Mouse (Mus musculus): ENCODE results near the gene G6pc3. TPM values are rescaled to one million over a fixed set of nuclear protein-coding genes. Genes with fewer than 3 reads are reported as not detected.

Gene G6pc3
- total RNA-seq, 4 experiments from 2014 or later, result 61.5 to 73.2 (median 63.8) TPM

DNA sequence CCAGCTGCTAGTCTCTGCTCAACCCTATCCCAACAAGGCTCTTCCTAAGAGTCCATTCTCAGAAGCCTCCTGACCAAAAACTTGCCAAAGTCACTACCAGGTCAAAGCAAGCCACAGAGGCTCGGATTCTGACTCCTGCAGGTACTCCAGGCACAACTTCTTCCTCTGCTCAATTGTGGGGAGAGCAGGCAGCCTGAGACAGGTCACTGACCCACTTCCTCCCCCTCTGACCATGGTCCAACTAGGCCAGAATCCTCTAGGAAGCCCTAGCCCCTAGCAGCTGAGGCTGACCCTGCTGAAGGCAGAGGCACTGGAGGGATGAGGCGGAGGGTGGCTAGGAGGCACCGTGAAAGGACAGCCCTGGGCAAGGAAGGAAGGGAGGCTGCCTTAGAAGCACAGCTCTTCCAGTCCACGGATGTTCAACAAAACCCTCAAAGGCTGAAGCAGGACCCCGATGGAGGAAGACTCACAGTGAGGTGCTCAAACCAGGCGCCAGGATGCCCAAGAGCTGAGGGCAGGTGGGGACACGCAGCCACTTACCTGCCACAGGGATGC is 28.5 kb downstream of the G6pc3 start:
- peak in 1 of 2 experiments; percentile 19 for DNase-seq (ENCODE audit: low spot score in 2 of 2)

DNA sequence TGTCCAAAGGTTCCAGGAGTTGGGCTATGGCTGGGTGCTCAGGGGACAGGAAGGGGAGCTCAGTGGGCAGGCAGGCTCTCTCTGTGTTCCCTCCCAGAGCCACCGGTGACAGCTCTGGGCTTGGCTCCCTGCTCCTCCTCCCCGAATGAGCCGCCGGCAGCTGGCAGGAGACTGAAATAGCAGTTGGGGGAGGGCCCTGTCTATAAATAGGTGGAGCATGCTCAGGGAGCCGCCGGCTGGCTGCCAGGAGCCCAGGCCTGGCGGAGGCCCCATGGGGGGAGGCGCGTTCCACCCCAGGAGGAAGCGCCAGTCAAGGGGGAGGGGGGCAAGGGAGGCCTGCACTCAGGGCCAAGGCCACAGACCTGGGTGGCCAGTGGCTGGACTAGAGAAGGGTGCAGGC is 29.4 kb downstream of the G6pc3 start:
- peak; percentile 97 to 98 for DNase-seq (ENCODE audit: low spot score in 2 of 2)

- peak in 1 of 2 experiments; percentile 41 for DNase-seq (ENCODE audit: low spot score in 2 of 2)
These were observed 30.0 kb downstream of the G6pc3 start for GRCm38 (mm10) chr11:102219247-102219993.

DNA sequence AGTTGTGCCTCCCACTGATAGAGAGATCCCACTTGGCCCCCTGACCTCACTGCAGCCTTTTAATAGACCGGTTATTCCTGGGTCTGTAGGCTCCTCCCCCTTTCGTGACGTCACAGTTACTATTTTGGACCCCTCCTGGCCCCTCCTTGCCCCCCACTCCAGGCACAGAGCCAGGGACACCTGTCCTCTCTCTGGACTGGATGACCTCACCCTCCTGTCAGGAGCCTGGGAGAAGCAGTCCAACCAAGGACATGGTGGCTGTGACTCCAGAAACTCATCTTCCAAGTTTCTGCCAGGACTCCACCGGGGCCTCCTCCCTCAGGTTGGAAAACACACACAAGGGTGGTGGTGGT is 30.6 kb downstream of the G6pc3 start:
- DNase-seq (ENCODE audit: low spot score in 2 of 2), result peak; percentile 82 to 90

DNA sequence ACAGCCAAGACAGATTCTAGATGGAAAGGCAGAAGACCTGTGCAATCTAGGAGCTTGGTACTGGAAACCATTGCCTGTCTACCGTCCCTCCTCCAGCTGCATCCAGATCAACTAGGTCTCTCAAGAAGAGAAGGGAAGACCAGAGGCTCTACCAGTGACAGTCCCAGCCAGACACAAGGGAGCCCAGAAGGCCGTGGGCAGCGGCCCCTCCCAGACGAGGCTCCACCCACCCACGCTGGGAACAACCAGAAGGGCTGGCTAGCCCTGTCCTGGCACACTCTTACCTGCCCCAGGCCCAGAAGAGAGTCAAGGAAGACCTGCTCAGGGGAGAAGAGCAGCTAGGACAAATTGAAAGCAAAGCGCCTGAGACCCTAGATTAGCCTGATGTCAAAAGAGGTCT is 31.0 kb downstream of the G6pc3 start:
- DNase-seq (ENCODE audit: low spot score in 2 of 2), result peak in 1 of 2 experiments; percentile 12

GRCm38 (mm10) chr11:102221243-102221953 is 32.0 kb downstream of the G6pc3 start:
- no peak for DNase-seq (ENCODE audit: low spot score in 2 of 2)

DNA sequence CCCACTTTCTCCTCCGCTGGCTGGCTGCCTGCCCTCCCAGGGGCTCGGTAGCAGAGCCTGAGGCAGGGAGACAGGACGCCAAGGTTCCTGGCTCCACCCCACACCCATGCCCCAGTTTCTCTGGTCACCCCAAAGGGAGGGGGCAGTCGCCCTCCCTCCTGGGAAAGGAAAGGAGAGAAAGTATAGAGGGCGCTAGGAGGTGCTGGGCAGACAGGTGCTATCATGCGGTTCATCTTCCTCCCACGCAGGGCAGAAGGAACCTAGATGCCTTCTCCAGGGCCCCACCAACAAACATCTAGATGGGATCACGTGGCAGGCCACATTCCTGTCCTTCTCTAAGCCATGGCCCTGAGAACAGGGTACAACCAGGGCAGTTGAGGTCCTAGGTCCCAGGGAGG is 32.5 kb downstream of the G6pc3 start:
- DNase-seq (ENCODE audit: low spot score in 2 of 2), result peak in 1 of 2 experiments; percentile 35

DNA sequence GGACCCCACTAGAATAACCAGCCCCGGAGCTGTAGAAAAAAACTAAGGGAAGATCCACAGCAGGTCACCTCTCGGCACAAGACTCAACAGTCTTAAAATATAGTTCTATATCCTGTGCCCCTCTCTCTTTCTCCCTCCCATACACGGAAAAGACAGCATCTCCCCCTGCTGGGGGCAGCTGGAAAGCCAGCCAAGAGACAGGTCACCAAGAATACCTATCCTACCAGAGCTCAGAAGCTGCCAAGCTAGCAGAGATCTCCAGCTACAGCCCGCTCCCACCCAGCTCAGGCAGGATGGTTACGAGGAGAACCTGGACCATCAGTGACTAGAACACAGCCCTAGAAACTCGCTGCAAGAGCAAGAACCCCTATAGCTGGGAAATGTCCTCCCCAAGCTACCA is 33.7 kb downstream of the G6pc3 start:
- DNase-seq (ENCODE audit: low spot score in 2 of 2), result no peak

DNA sequence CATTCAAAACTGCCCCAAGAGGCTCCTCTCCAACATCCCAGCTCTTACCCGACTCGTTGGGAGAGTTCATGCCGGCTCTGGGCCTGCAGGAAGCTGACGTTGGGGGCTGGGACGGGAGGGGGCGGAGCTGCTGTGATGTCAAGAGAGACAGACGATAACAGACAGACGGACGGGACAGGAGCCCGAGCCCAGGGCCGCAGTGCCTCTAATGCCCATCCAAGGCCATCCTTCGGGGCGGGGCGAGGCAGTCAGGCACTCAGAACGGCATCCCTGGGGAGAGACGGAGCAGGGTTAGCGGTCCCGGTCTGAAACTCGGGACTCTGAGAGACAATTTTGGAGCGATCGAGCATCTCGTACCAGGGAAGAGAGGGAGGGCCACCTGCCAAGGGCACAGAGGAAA is 35.3 kb downstream of the G6pc3 start:
- DNase-seq (ENCODE audit: low spot score in 2 of 2), result no peak

- no peak for DNase-seq (ENCODE audit: low spot score in 2 of 2)
These were observed 35.8 kb downstream of the G6pc3 start for GRCm38 (mm10) chr11:102225221-102225620.

DNA sequence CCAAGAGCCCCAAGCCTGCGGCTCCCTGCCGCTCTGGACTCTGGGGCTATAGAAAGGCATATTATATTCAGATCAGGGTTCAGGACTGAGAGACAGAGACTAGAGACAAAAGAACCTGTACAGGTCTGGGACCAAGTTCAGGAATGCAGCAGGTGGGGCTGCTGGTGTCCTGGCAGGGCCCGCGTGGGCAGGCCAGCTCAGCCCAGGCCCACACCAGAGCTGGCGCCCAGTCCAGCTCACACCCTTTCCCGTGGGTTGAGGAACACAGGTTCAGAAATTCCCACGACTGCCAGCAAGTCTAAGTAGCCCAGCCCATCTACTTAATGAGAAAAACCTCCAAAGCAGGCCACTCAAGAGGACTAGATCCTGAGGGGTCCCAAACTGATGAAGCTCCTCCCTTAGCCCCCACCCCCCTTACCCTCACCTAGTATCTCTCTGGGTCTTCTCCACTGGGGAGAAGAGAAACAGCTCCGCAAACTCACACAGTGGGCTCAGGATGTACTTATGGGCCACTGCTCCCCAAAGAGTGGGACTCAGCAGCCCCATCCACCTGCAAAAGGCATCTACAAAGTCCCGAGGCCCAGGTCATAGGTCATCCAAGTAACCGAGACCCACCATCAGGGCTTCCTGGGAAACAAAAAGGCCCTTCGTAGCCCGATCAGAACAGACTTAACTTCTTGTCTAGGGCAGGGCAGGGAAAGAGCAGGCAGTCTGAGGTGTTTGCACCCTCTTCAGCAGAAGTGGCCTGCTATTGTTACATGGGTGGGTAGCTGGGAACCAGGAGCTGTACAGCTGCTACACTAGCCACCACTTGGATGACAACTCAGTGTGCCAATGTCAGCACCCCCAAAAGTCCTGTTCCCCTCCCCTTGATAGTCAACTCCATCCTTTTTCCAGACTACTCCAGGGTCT is 36.9 kb downstream of the G6pc3 start:
- no peak for DNase-seq (ENCODE audit: low spot score in 2 of 2)

DNA sequence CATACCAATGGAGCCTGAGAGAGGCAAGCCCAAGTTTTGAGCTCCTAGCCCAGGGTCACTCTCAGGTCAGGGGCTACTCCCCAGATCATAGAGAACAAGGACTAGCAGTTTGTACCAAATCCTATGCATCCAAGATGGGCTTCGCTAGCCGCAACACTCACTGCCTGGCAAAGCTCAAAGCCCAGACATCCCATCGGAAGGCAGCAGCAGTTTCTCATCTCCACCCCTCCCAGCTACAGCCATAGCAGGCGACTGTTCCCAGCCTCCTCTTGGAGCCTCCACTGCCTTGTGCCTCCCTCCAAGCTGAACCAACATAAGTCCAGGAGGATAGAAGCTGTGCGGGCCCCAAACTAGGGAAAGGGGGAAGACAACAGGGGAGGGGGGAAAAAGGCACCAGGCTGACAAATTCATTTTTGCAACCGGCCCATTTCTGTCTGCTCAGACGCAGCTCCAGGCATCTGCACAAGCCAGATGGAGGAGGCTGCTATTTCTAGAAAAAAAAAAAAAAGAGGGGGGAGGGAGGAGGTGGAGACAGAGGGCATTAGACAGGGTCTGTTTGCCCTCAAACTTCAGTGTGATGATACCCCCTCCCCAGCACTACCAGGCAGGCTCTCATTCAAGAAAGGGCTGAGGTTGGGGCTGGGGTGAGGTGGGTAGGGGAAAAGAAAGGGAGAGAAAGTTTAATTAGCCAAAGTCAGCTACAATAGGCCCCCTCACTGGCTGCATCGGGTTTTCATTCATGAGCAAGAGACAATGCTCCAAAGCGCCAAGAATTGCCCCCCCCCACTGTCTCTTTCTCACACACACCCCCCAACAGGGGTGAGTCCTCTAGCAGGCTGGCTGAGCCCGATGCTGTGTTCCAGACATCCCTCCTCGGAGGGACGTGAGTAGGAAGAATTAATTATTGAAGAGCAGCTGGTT is 38.1 kb downstream of the G6pc3 start:
- no peak for DNase-seq (ENCODE audit: low spot score in 2 of 2)

- DNase-seq (ENCODE audit: low spot score in 2 of 2), result no peak
These were observed 38.7 kb downstream of the G6pc3 start for GRCm38 (mm10) chr11:102228191-102228545.

DNA sequence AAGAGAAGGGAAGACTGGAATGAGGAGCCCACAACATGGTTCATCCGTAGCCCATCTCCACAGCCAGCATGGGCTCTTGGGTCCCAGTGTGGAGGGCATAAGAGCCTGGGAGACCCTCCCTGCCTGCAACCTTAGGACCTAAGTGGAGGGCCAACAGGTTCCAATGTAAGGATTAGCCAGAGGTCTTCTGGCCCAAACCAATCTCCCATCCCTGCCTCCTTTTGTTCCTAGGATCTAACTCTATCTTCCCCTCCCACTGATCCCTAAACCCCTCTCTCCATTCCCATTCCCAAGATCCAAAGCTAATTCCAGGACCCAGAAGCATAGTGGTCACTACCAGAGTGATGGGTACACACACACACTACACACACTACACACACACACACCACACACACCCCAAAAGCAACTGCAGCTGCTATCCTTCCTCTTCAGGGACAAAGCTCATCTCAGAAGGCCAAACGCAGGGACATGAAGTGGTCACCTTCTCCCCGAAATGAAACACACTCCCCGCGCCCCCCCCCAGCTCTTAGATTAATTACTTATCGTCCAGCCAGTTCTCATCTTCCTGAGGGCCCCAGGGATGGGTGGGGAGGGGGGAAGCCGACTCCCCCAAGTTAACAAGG is 39.3 kb downstream of the G6pc3 start:
- DNase-seq (ENCODE audit: low spot score in 2 of 2), result no peak

GRCm38 (mm10) chr11:102229331-102229953 is 40.0 kb downstream of the G6pc3 start:
- DNase-seq (ENCODE audit: low spot score in 2 of 2), result peak in 1 of 2 experiments; percentile 24

- DNase-seq (ENCODE audit: low spot score in 2 of 2), result peak; percentile 96
These were observed 40.8 kb downstream of the G6pc3 start, which contains the start of gene Hdac5 for GRCm38 (mm10) chr11:102230006-102230741. Hdac5 (minus strand) TSS chr11:102230166.

DNA sequence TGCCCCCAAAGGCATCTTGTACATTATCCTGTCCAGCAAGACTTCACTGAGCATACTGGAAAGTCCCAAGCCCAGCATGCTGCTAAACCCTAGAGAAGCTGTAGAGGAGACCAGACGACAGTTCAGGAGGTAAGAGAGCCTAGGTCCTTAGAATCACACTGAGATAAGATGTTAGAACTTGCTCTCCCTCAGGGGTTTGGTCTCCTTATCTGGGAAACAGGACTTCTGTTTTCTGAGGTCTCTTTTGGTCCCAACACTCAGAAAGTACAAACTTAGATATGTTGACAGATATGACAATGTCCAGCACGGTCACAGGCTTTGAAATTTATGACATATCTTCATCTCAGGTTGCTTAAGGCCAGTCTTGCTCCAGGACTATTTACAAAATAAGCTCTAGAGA is 46.6 kb downstream of the G6pc3 start:
- DNase-seq (ENCODE audit: low spot score in 2 of 2), result no peak

DNA sequence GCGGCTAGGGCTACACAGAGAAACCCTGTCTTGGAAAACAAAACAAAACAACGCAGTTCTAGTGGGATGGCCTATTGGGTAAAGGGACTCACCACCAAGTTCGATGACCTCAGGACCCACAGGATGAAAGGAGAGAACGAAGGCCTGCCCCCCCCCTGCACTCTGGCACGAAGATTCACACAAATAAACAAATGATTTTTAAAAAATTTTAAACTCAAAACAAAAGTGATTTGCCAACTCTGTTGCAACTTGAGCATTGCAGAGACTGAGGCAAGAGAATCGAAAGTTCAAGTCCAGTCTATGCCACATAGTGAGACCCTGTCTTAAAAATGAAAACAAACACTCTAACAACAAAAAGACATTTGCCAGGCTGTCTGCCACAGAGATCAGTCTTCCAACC is 51.2 kb downstream of the G6pc3 start:
- no peak for DNase-seq (ENCODE audit: low spot score in 2 of 2)

DNA sequence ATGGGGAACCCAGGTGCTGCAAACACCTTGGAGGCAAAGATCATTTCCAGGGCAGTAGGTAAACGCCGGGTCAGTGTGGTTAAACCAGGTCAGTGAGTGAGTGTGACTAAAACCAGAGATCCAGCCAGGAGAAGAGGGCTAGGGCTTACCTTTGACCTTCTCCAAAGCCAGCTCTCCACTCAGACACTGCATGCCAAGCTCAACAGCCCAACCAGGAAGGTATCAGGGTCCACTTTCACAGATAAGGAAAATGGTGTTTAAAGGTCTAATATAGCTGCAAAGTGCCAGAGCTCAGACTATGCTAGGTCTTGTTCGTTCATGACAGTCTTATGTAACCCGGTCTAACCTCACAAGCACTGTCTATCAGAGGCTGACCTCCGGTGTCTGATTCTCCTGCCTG is 51.8 kb downstream of the G6pc3 start:
- no peak for DNase-seq (ENCODE audit: low spot score in 2 of 2)
